Mouse (Mus musculus): Measurements from ENCODE around the gene Plg. TPM values are rescaled to one million over a fixed set of nuclear protein-coding genes. Genes with fewer than 3 reads are reported as not detected.

The Plg gene
- 0.12 TPM in 1 of 2 replicates, not detected in the other for polyA plus RNA-seq (2012; ENCODE audit: low replicate concordance)

DNA sequence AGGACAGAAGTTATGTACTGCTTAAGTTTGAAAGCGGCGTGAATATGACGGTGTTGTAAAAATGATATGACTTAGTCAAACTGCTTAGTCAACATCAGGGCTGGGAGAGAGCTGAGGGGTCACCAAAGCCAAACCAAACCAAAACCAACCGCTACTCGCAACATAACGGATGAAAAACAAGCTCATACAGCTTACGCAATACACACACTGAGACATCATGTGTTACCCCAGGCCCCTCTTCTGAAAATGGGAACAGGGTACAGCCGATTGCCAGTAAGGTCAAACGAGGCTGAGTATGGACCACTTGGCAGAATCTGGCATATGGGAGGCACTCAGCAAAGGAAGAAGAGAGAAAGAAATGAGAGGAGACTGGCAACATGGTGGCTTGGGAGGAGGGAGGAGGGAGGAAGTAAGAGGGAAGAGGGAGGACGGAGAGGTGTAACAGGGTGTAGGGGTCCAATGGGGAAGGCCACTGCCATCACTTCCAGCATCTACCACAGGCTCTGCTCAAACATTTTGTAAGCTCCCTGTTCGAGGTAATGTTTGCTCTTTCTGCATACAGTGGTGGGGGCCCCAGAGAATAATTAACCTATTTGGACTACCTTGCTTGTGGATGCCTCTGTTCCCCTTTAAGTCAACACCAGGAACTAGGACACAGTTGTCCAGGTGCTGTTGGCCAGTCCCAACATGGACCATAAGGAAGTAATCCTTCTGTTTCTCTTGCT, at the start of gene Plg:
Gene Plg, plus strand, starts transcription at position 628 of the 725 bp plus-strand sequence.

Other genes with a start within 250 kb of the Plg start
- gene Map3k4, start 59.8 kb upstream of the Plg start, polyA plus RNA-seq (2012; ENCODE audit: low replicate concordance): 49.0 and 158 TPM in 2 replicates
- 0.36 and 1.2 TPM in 2 replicates for gene Slc22a3, start 129.1 kb downstream of the Plg start, polyA plus RNA-seq (2012; ENCODE audit: low replicate concordance)
- gene Slc22a2, start 205.5 kb downstream of the Plg start, polyA plus RNA-seq (2012; ENCODE audit: low replicate concordance): 0.04 TPM in 1 of 2 replicates, not detected in the other

Data from hematopoietic multipotent progenitor cell, adult 10-12 weeks (in vitro differentiated cells).